Mouse (Mus musculus): ENCODE data around the gene Rac2. TPM values are rescaled to one million over a fixed set of nuclear protein-coding genes. Genes with fewer than 3 reads are reported as not detected.
A peak's percentile ranks its signal among the peaks of the same experiment; 100 is the strongest.

Gene Rac2
- polyA plus RNA-seq, 1 experiment: 136 TPM

GRCm38 (mm10) chr15:78559141-78559979 lies 13.2 kb downstream of the Rac2 start:
- no peaks in the 10 kb centered on the region for H3K36me3 ChIP-seq (ENCODE audit: control insufficient read depth, insufficient read depth, low read length)
- TF ChIP-seq POLR2A (IDR thresholded peaks at IDR 0.05; ENCODE audit: low read depth, low read length): no peak
- no peak for TF ChIP-seq CTCF (IDR thresholded peaks at IDR 0.05; ENCODE audit: extremely low read depth, insufficient read length, insufficient replicate concordance, low read depth, low read length)
- WGBS: 67% methylated on average over 11 of the region's 11 CpGs
- H3K27me3 ChIP-seq (ENCODE audit: control insufficient read depth, insufficient read depth, low read length): no peaks in the 10 kb centered on the region
- no peak overlapping the region for H3K27ac ChIP-seq (ENCODE audit: insufficient read depth, low read depth, low read length)
- no peaks in the 10 kb centered on the region; the same call in 1 of the 2 replicates for H3K4me1 ChIP-seq (ENCODE audit: control insufficient read depth, insufficient read depth, insufficient read length, low read length)
- H3K4me3 ChIP-seq (ENCODE audit: low read depth, low read length): no peak overlapping the region

GRCm38 (mm10) chr15:78557693-78558535 lies 14.7 kb downstream of the Rac2 start:
- 51% methylated on average over 10 of the region's 10 CpGs for WGBS
- Histone ChIP-seq H3K36me3 (ENCODE audit: control insufficient read depth, insufficient read depth, low read length) (no peaks in the 10 kb centered on the region), H3K27ac (ENCODE audit: insufficient read depth, low read depth, low read length) (no peak overlapping the region), H3K4me1 (ENCODE audit: control insufficient read depth, insufficient read depth, insufficient read length, low read length) (no peaks in the 10 kb centered on the region), H3K4me3 (ENCODE audit: low read depth, low read length) (no peak overlapping the region), H3K27me3 (ENCODE audit: control insufficient read depth, insufficient read depth, low read length) (no peaks in the 10 kb centered on the region)
- TF ChIP-seq POLR2A (IDR thresholded peaks at IDR 0.05; ENCODE audit: low read depth, low read length): no peak

GRCm38 (mm10) chr15:78554545-78555313 lies 17.9 kb downstream of the Rac2 start:
- peak overlapping the region; percentile 46 for H3K4me3 ChIP-seq (ENCODE audit: low read depth, low read length)
- 61% methylated on average over 25 of the region's 25 CpGs for WGBS
- H3K36me3 ChIP-seq (ENCODE audit: control insufficient read depth, insufficient read depth, low read length): no peaks in the 10 kb centered on the region
- no peaks in the 10 kb centered on the region for H3K4me1 ChIP-seq (ENCODE audit: control insufficient read depth, insufficient read depth, insufficient read length, low read length)
- TF ChIP-seq CTCF (IDR thresholded peaks at IDR 0.05; ENCODE audit: extremely low read depth, insufficient read length, insufficient replicate concordance, low read depth, low read length) (no peak), POLR2A (IDR thresholded peaks at IDR 0.05; ENCODE audit: low read depth, low read length) (no peak)
- no peak overlapping the region for H3K27ac ChIP-seq (ENCODE audit: insufficient read depth, low read depth, low read length)
- no peaks in the 10 kb centered on the region for H3K27me3 ChIP-seq (ENCODE audit: control insufficient read depth, insufficient read depth, low read length)

- Histone ChIP-seq H3K36me3 (ENCODE audit: control insufficient read depth, insufficient read depth, low read length) (no peaks in the 10 kb centered on the region), H3K4me3 (ENCODE audit: low read depth, low read length) (no peak overlapping the region), H3K4me1 (ENCODE audit: control insufficient read depth, insufficient read depth, insufficient read length, low read length) (no peaks in the 10 kb centered on the region), H3K27ac (ENCODE audit: insufficient read depth, low read depth, low read length) (no peak overlapping the region), H3K27me3 (ENCODE audit: control insufficient read depth, insufficient read depth, low read length) (no peaks in the 10 kb centered on the region)
- 41% methylated on average over 4 of the region's 4 CpGs for WGBS
- TF ChIP-seq CTCF (IDR thresholded peaks at IDR 0.05; ENCODE audit: extremely low read depth, insufficient read length, insufficient replicate concordance, low read depth, low read length) (no peak), POLR2A (IDR thresholded peaks at IDR 0.05; ENCODE audit: low read depth, low read length) (no peak)
These were observed 23.3 kb downstream of the Rac2 start for GRCm38 (mm10) chr15:78549189-78549734.

GRCm38 (mm10) chr15:78548711-78549110 lies 23.9 kb downstream of the Rac2 start:
- WGBS: 57% methylated on average over 8 of the region's 8 CpGs
- H3K36me3 ChIP-seq (ENCODE audit: control insufficient read depth, insufficient read depth, low read length): no peaks in the 10 kb centered on the region
- no peak overlapping the region for H3K27ac ChIP-seq (ENCODE audit: insufficient read depth, low read depth, low read length)
- H3K27me3 ChIP-seq (ENCODE audit: control insufficient read depth, insufficient read depth, low read length): no peaks in the 10 kb centered on the region
- no peak overlapping the region for H3K4me3 ChIP-seq (ENCODE audit: low read depth, low read length)
- no peaks in the 10 kb centered on the region for H3K4me1 ChIP-seq (ENCODE audit: control insufficient read depth, insufficient read depth, insufficient read length, low read length)
- TF ChIP-seq POLR2A (IDR thresholded peaks at IDR 0.05; ENCODE audit: low read depth, low read length): no peak
- TF ChIP-seq CTCF (IDR thresholded peaks at IDR 0.05; ENCODE audit: extremely low read depth, insufficient read length, insufficient replicate concordance, low read depth, low read length): no peak

- WGBS: 37% methylated on average over 3 of the region's 3 CpGs
- Histone ChIP-seq H3K4me1 (ENCODE audit: control insufficient read depth, insufficient read depth, insufficient read length, low read length) (no peaks in the 10 kb centered on the region), H3K27me3 (ENCODE audit: control insufficient read depth, insufficient read depth, low read length) (no peaks in the 10 kb centered on the region), H3K36me3 (ENCODE audit: control insufficient read depth, insufficient read depth, low read length) (no peaks in the 10 kb centered on the region), H3K27ac (ENCODE audit: insufficient read depth, low read depth, low read length) (no peak overlapping the region), H3K4me3 (ENCODE audit: low read depth, low read length) (no peak overlapping the region)
- no peak for TF ChIP-seq CTCF (IDR thresholded peaks at IDR 0.05; ENCODE audit: extremely low read depth, insufficient read length, insufficient replicate concordance, low read depth, low read length)
- TF ChIP-seq POLR2A (IDR thresholded peaks at IDR 0.05; ENCODE audit: low read depth, low read length): no peak
These were observed 24.3 kb downstream of the Rac2 start for GRCm38 (mm10) chr15:78548336-78548665.
